ENCODE assay signal across 8 mouse cellular contexts in genomic region chr11:106159216-106159920, GRCm38 (mm10). TPM values are rescaled to one million over a fixed set of nuclear protein-coding genes. Genes with fewer than 3 reads are reported as not detected.
DNase-seq lines count a peak whose midpoint lies in the region; ATAC-seq and TF ChIP-seq lines count a peak whose summit lies in the region.

No protein-coding gene starts in this region.

- H3K9ac ChIP-seq in heart, adult 2 months (ENCODE audit: low read depth, low read length): peak overlapping the region; percentile 96
- peak overlapping the region; percentile 88 for H3K9ac ChIP-seq in liver, postnatal 0 days (replicated peaks)
- peak overlapping the region; percentile 95 for H3K9ac ChIP-seq in neural tube, embryonic 11.5 days (ENCODE audit: low read length)

- H3K9me3 ChIP-seq in liver, postnatal 0 days (ENCODE audit: low read length): no peaks in the 10 kb centered on the region
- H3K9me3 ChIP-seq in neural tube, embryonic 11.5 days (ENCODE audit: control insufficient read depth, low read length): no peaks in the 10 kb centered on the region

- intact Hi-C loops in heart, adult 2 months (cut with DNase I): no loop called here

- no peaks in the 10 kb centered on the region for H3K36me3 ChIP-seq in heart, adult 2 months (ENCODE audit: control insufficient read depth, insufficient read depth, low read length)
- H3K36me3 ChIP-seq in kidney, adult 2 months (ENCODE audit: control insufficient read depth, insufficient read depth, low read length): no peaks in the 10 kb centered on the region
- peaks cover 18% of the 10 kb centered on the region for H3K36me3 ChIP-seq in liver, postnatal 0 days (replicated peaks; ENCODE audit: insufficient read depth, low read length)
- peaks cover 12% of the 10 kb centered on the region for H3K36me3 ChIP-seq in neural tube, embryonic 11.5 days (ENCODE audit: control insufficient read depth, insufficient read depth, low read length)

- TF ChIP-seq CTCF in heart, adult 2 months (IDR thresholded peaks at IDR 0.05): no peak
- TF ChIP-seq CTCF in kidney, adult 2 months (conservative IDR thresholded peaks at IDR 0.05; ENCODE audit: insufficient read depth, insufficient read length, low read depth, low read length): no peak
- no peak for TF ChIP-seq CTCF in liver, postnatal 0 days (IDR thresholded peaks at IDR 0.05; ENCODE audit: low read depth)

- 3% methylated on average over 25 of the region's 25 CpGs for WGBS in heart, adult 2 months
- WGBS in kidney, adult 2 months: under 1% methylated on average over 25 of the region's 25 CpGs
- WGBS in liver, postnatal 0 days (ENCODE audit: insufficient replicate concordance): under 1% methylated on average over 22 of the region's 25 CpGs
- under 1% methylated on average over 24 of the region's 25 CpGs for WGBS in neural tube, embryonic 11.5 days

- H3K4me1 ChIP-seq in heart, adult 2 months (ENCODE audit: control insufficient read depth, insufficient read depth, low read length): peaks cover 7% of the 10 kb centered on the region
- peaks cover 6% of the 10 kb centered on the region; the same call in 1 of the 2 replicates for H3K4me1 ChIP-seq in kidney, adult 2 months (ENCODE audit: control insufficient read depth, insufficient read depth, low read length)
- peaks cover 25% of the 10 kb centered on the region for H3K4me1 ChIP-seq in liver, postnatal 0 days (ENCODE audit: insufficient read depth)
- H3K4me1 ChIP-seq in neural tube, embryonic 11.5 days (ENCODE audit: control insufficient read depth, insufficient read depth, low read length): peaks cover 17% of the 10 kb centered on the region

- peak overlapping the region; percentile 93 for H3K4me2 ChIP-seq in liver, postnatal 0 days (ENCODE audit: low read depth, low read length)
- H3K4me2 ChIP-seq in neural tube, embryonic 11.5 days (ENCODE audit: low read depth): peak overlapping the region; percentile 94

- TF ChIP-seq EP300 in heart, adult 2 months (IDR thresholded peaks at IDR 0.05; ENCODE audit: insufficient read depth, low read depth, low read length): no peak
- TF ChIP-seq EP300 in liver, postnatal 0 days (IDR thresholded peaks at IDR 0.05; ENCODE audit: low read depth): no peak

- H3K4me3 ChIP-seq in heart, adult 2 months: peak overlapping the region; percentile 70
- H3K4me3 ChIP-seq in kidney, adult 2 months (ENCODE audit: insufficient read depth, low read depth, low read length): peak overlapping the region; percentile 70
- peak overlapping the region; percentile 75 for H3K4me3 ChIP-seq in liver, postnatal 0 days (ENCODE audit: low read depth, low read length)
- peak overlapping the region; percentile 86 for H3K4me3 ChIP-seq in neural tube, embryonic 11.5 days (ENCODE audit: low read depth, low read length)

- peak; percentile 44 for DNase-seq in ovary, postnatal 36 days (ENCODE audit: low spot score)
- DNase-seq in ovary, postnatal 14 days (ENCODE audit: low spot score): no peak
- DNase-seq in cerebellum, adult 8-10 months: peak; percentile 62
- peak; percentile 53 to 74 for DNase-seq in heart, adult 2 months
- DNase-seq in kidney, adult 2 months: peak; percentile 52
- peak; percentile 72 for DNase-seq in liver, postnatal 0 days
- DNase-seq in neural tube, embryonic 11.5 days (ENCODE audit: low spot score): peak; percentile 64
- peak; percentile 92 for DNase-seq in thymus, postnatal 4 days

- H3K27me3 ChIP-seq in heart, adult 2 months (ENCODE audit: control insufficient read depth, insufficient read depth, low read length): no peaks in the 10 kb centered on the region
- H3K27me3 ChIP-seq in kidney, adult 2 months (replicated peaks; ENCODE audit: control insufficient read depth, insufficient read depth, low read length): no peaks in the 10 kb centered on the region
- no peaks in the 10 kb centered on the region for H3K27me3 ChIP-seq in liver, postnatal 0 days (ENCODE audit: insufficient read depth, low read length)
- H3K27me3 ChIP-seq in neural tube, embryonic 11.5 days (ENCODE audit: control insufficient read depth, insufficient read depth, low read length): no peaks in the 10 kb centered on the region

- no peak for TF ChIP-seq POLR2A in heart, adult 2 months (IDR thresholded peaks at IDR 0.05; ENCODE audit: insufficient read depth, low read depth, low read length)
- no peak for TF ChIP-seq POLR2A in kidney, adult 2 months (IDR thresholded peaks at IDR 0.05; ENCODE audit: low read depth, low read length)

- peak; percentile 43 for ATAC-seq in liver, postnatal 0 days
- ATAC-seq in neural tube, embryonic 11.5 days (ENCODE audit: insufficient read depth, low FRiP score, low TSS enrichment): peak; percentile 56

- peak overlapping the region; percentile 70 for H3K27ac ChIP-seq in heart, adult 2 months
- H3K27ac ChIP-seq in kidney, adult 2 months (ENCODE audit: insufficient read depth, low read depth, low read length): peak overlapping the region; percentile 22; the same call in 1 of the 2 replicates
- H3K27ac ChIP-seq in liver, postnatal 0 days (ENCODE audit: low read depth): peak overlapping the region; percentile 97
- H3K27ac ChIP-seq in neural tube, embryonic 11.5 days (ENCODE audit: low read depth, low read length): peak overlapping the region; percentile 97

- no peaks in the 10 kb centered on the region for H3K79me2 ChIP-seq in heart, adult 2 months (replicated peaks; ENCODE audit: control insufficient read depth, insufficient read depth, low read length)

RNA-seq across cellular contexts. Expression of gene Gm10840, which starts 1.3 kb away (rescaled TPM):
- total RNA-seq in heart, adult 2 months (2021): not detected
- not detected in 2 replicates for polyA plus RNA-seq in heart, adult 2 months (2012; rRNA removed)
- not detected in 2 replicates for polyA plus RNA-seq in kidney, adult 2 months (2012; rRNA removed)
- not detected in 2 replicates for polyA plus RNA-seq in liver, postnatal 0 days (2015; fragmentation: Nextera tagmentation; extraction: Ambion mirVana)
- not detected in 2 replicates for polyA plus RNA-seq in neural tube, embryonic 11.5 days (2014; fragmentation: Nextera tagmentation; extraction: Ambion mirVana)

RNA-seq across cellular contexts. Expression of gene Limd2, which starts 1.3 kb away (rescaled TPM):
- total RNA-seq in heart, adult 2 months (2021): 1 to 10 TPM; 3.6 to 4.7 TPM
- polyA plus RNA-seq in heart, adult 2 months (2012; rRNA removed): 10.0 and 11.5 TPM in 2 replicates
- 27.8 and 48.3 TPM in 2 replicates for polyA plus RNA-seq in kidney, adult 2 months (2012; rRNA removed)
- 77.5 and 77.7 TPM in 2 replicates for polyA plus RNA-seq in liver, postnatal 0 days (2015; fragmentation: Nextera tagmentation; extraction: Ambion mirVana)
- 295 and 337 TPM in 2 replicates for polyA plus RNA-seq in neural tube, embryonic 11.5 days (2014; fragmentation: Nextera tagmentation; extraction: Ambion mirVana)

RNA-seq across cellular contexts. Expression of gene Strada, which starts 42.6 kb away (rescaled TPM):
- total RNA-seq in heart, adult 2 months (2021): 1 to 10 TPM; 6.2 to 7.0 TPM
- 16.9 and 21.8 TPM in 2 replicates for polyA plus RNA-seq in heart, adult 2 months (2012; rRNA removed)
- 28.4 and 28.5 TPM in 2 replicates for polyA plus RNA-seq in kidney, adult 2 months (2012; rRNA removed)
- polyA plus RNA-seq in liver, postnatal 0 days (2015; fragmentation: Nextera tagmentation; extraction: Ambion mirVana): 4.6 and 4.9 TPM in 2 replicates
- polyA plus RNA-seq in neural tube, embryonic 11.5 days (2014; fragmentation: Nextera tagmentation; extraction: Ambion mirVana): 40.6 and 43.1 TPM in 2 replicates

RNA-seq across cellular contexts. Expression of gene Ccdc47, which starts 56.8 kb away (rescaled TPM):
- 10 to 100 TPM; 78.1 to 82.2 TPM for total RNA-seq in heart, adult 2 months (2021)
- 23.7 and 47.4 TPM in 2 replicates for polyA plus RNA-seq in heart, adult 2 months (2012; rRNA removed)
- 14.0 and 20.6 TPM in 2 replicates for polyA plus RNA-seq in kidney, adult 2 months (2012; rRNA removed)
- 33.4 and 34.6 TPM in 2 replicates for polyA plus RNA-seq in liver, postnatal 0 days (2015; fragmentation: Nextera tagmentation; extraction: Ambion mirVana)
- polyA plus RNA-seq in neural tube, embryonic 11.5 days (2014; fragmentation: Nextera tagmentation; extraction: Ambion mirVana): 63.1 and 73.4 TPM in 2 replicates

RNA-seq across cellular contexts. Expression of gene Ddx42, which starts 57.4 kb away (rescaled TPM):
- total RNA-seq in heart, adult 2 months (2021): 10 to 100 TPM; 23.5 to 27.5 TPM
- polyA plus RNA-seq in heart, adult 2 months (2012; rRNA removed): 6.0 and 11.9 TPM in 2 replicates
- polyA plus RNA-seq in kidney, adult 2 months (2012; rRNA removed): 8.3 and 10.0 TPM in 2 replicates
- polyA plus RNA-seq in liver, postnatal 0 days (2015; fragmentation: Nextera tagmentation; extraction: Ambion mirVana): 15.9 and 17.8 TPM in 2 replicates
- polyA plus RNA-seq in neural tube, embryonic 11.5 days (2014; fragmentation: Nextera tagmentation; extraction: Ambion mirVana): 102 and 106 TPM in 2 replicates

Comparison
In these comparisons a context has a peak if more than half of its experiments do, and no peak if none do; other contexts are left out.
1. H3K27ac ChIP-seq: peak in every context shown above with its lines; median percentile 97 in liver, postnatal 0 days; 97 in neural tube, embryonic 11.5 days; 70 in heart, adult 2 months; 22 in kidney, adult 2 months.